ENCODE assay signal across 8 mouse cellular contexts in the genomic region with DNA sequence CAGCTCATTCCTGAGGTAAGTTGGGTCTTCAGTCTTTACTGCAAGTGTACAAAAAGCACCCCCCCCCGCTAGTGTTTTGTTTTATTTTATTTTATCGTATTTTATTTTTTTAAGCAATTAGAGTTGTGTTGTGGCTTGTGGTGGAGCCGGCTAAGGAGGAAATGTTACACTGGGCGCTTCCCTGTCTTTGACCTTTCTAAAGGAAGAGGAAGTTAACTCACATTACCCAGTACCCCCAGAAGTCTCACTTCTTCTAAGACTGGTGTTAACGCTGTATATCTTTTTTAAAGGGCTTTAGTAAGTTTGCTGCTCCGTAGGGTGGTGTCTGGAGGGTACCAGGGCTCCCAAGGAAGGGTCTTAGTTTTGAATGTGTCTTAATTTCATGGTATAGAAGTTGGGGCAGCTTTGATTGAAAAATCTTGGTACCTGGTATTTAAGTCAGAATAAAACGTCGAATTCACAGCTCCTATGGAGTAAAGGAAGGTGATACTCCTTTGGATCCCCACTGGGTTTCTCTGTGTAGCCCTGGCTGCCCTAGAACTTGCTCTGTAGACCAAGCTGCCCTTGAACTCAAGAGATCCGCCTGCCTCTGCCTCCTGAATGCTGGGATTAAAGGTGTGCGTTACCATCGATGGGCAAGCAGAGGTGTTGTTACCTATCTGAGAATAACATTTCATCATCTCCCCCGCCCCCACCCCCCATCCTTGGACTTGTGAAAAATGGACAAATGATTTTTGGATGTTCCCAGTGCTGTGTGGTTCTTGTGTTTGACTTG. TPM values are rescaled to one million over a fixed set of nuclear protein-coding genes. Genes with fewer than 3 reads are reported as not detected.
A peak's percentile ranks its signal among the peaks of the same experiment; 100 is the strongest.
DNase-seq lines count a peak whose midpoint lies in the region; ATAC-seq and TF ChIP-seq lines count a peak whose summit lies in the region.

No protein-coding gene starts in this region.

- H3K4me2 ChIP-seq in embryonic facial prominence, embryonic 15.5 days (replicated peaks) = peak overlapping the region; percentile 74
- peak overlapping the region; percentile 78 for H3K4me2 ChIP-seq in intestine, embryonic 16.5 days (ENCODE audit: low read depth, low read length)
- H3K4me2 ChIP-seq in midbrain, postnatal 0 days (ENCODE audit: low read depth, low read length, poor library complexity, severe bottlenecking) = peak overlapping the region; percentile 68

- peaks cover 13% of the 10 kb centered on the region for H3K4me1 ChIP-seq in lung, adult 2 months (ENCODE audit: control insufficient read depth, insufficient read depth, low read length)
- peaks cover 33% of the 10 kb centered on the region for H3K4me1 ChIP-seq in embryonic facial prominence, embryonic 15.5 days
- H3K4me1 ChIP-seq in intestine, embryonic 16.5 days (ENCODE audit: control insufficient read depth, insufficient read depth, low read length) = peaks cover 23% of the 10 kb centered on the region
- H3K4me1 ChIP-seq in midbrain, postnatal 0 days (ENCODE audit: insufficient read depth, low read length) = peaks cover 14% of the 10 kb centered on the region; the same call in 1 of the 2 replicates

- no peak for ATAC-seq in embryonic facial prominence, embryonic 15.5 days (ENCODE audit: insufficient number of reproducible peaks, low FRiP score, low TSS enrichment, low read depth)
- ATAC-seq in intestine, embryonic 16.5 days = no peak
- ATAC-seq in midbrain, postnatal 0 days (ENCODE audit: low FRiP score) = no peak

- 32% methylated on average over 12 of the region's 12 CpGs for WGBS in lung, adult 2 months
- 43% methylated on average over 12 of the region's 12 CpGs for WGBS in embryonic facial prominence, embryonic 15.5 days
- WGBS in intestine, embryonic 16.5 days = 40% methylated on average over 12 of the region's 12 CpGs
- WGBS in midbrain, postnatal 0 days = 43% methylated on average over 12 of the region's 12 CpGs

- no peak for DNase-seq in lung, adult 2 months
- DNase-seq in lung, postnatal 4 days = no peak
- no peak for DNase-seq in midbrain, postnatal 0 days (ENCODE audit: low spot score)
- no peak for DNase-seq in frontal cortex, adult 2 months (ENCODE audit: extremely low spot score in 1 of 2, low spot score in 1 of 2)
- no peak for DNase-seq in layer of hippocampus, postnatal 14 days (ENCODE audit: low spot score in 2 of 2)
- no peak for DNase-seq in retina, embryonic 14.5 days (ENCODE audit: low spot score)

- peaks cover 32% of the 10 kb centered on the region for H3K36me3 ChIP-seq in embryonic facial prominence, embryonic 15.5 days
- H3K36me3 ChIP-seq in intestine, embryonic 16.5 days (ENCODE audit: control insufficient read depth, insufficient read depth, low read length) = peaks cover 9% of the 10 kb centered on the region
- H3K36me3 ChIP-seq in midbrain, postnatal 0 days (ENCODE audit: insufficient read depth, low read length) = peaks cover 10% of the 10 kb centered on the region; the same call in 1 of the 2 replicates

- no peak for TF ChIP-seq POLR2A in lung, adult 2 months (IDR thresholded peaks at IDR 0.05; ENCODE audit: borderline replicate concordance, extremely low read depth, low read depth, low read length)

- peaks cover 7% of the 10 kb centered on the region for H3K27me3 ChIP-seq in embryonic facial prominence, embryonic 15.5 days
- no peaks in the 10 kb centered on the region for H3K27me3 ChIP-seq in intestine, embryonic 16.5 days (replicated peaks; ENCODE audit: control insufficient read depth, insufficient read depth, low read length)
- H3K27me3 ChIP-seq in midbrain, postnatal 0 days (ENCODE audit: insufficient read depth, low read length) = no peaks in the 10 kb centered on the region

- TF ChIP-seq CTCF in lung, adult 2 months (IDR thresholded peaks at IDR 0.05; ENCODE audit: insufficient read depth, low read length) = no peak
- no peak for TF ChIP-seq CTCF in midbrain, postnatal 0 days (IDR thresholded peaks at IDR 0.05)

- H3K4me3 ChIP-seq in lung, adult 2 months (replicated peaks; ENCODE audit: extremely low read depth, low read depth, low read length) = peak overlapping the region; percentile 69
- peak overlapping the region; percentile 92 for H3K4me3 ChIP-seq in embryonic facial prominence, embryonic 15.5 days (replicated peaks)
- peak overlapping the region; percentile 95 for H3K4me3 ChIP-seq in intestine, embryonic 16.5 days (ENCODE audit: low read length)
- peak overlapping the region; percentile 93 for H3K4me3 ChIP-seq in midbrain, postnatal 0 days (ENCODE audit: low read depth, low read length)

- peak overlapping the region; percentile 96 for H3K9ac ChIP-seq in embryonic facial prominence, embryonic 15.5 days
- peak overlapping the region; percentile 97 for H3K9ac ChIP-seq in intestine, embryonic 16.5 days (ENCODE audit: low read depth, low read length)
- H3K9ac ChIP-seq in midbrain, postnatal 0 days (replicated peaks; ENCODE audit: low read length, poor library complexity, severe bottlenecking) = peak overlapping the region; percentile 100

- H3K9me3 ChIP-seq in embryonic facial prominence, embryonic 15.5 days (replicated peaks) = 0 out of 2 replicates have a peak, but pooled peaks cover 4% of the 10 kb centered on the region
- no peaks in the 10 kb centered on the region for H3K9me3 ChIP-seq in intestine, embryonic 16.5 days (ENCODE audit: control insufficient read depth, low read length)
- no peaks in the 10 kb centered on the region for H3K9me3 ChIP-seq in midbrain, postnatal 0 days (ENCODE audit: low read length)

- H3K27ac ChIP-seq in embryonic facial prominence, embryonic 15.5 days (replicated peaks) = no peak overlapping the region; the same call in 1 of the 2 replicates
- peak overlapping the region; percentile 87; the same call in 1 of the 2 replicates for H3K27ac ChIP-seq in intestine, embryonic 16.5 days (ENCODE audit: low read length)
- H3K27ac ChIP-seq in midbrain, postnatal 0 days (ENCODE audit: low read depth, low read length) = peak overlapping the region; percentile 97; the same call in 1 of the 2 replicates

RNA-seq across cellular contexts. Expression of a gene that starts 1.9 kb away (rescaled TPM):
- 69.8 and 79.4 TPM in 2 replicates for polyA plus RNA-seq in lung, adult 2 months (2012; rRNA removed)
- polyA plus RNA-seq in embryonic facial prominence, embryonic 15.5 days (2015; fragmentation: Nextera tagmentation; extraction: Ambion mirVana) = 34.7 and 36.2 TPM in 2 replicates
- 16.4 and 18.0 TPM in 2 replicates for polyA plus RNA-seq in intestine, embryonic 16.5 days (2015; fragmentation: Nextera tagmentation; extraction: Ambion mirVana)
- total RNA-seq in midbrain, postnatal 0 days (2014; rRNA removed) = 70.0 and 92.2 TPM in 2 replicates
- polyA plus RNA-seq in midbrain, postnatal 0 days (2015; fragmentation: Nextera tagmentation; extraction: Ambion mirVana) = 36.0 and 42.4 TPM in 2 replicates
- polyA plus RNA-seq in frontal cortex, adult 2 months (2012; rRNA removed) = 134 and 149 TPM in 2 replicates
- total RNA-seq in layer of hippocampus, postnatal 14 days (2021) = 100 to 1,000 TPM; 162 to 164 TPM
